Mouse (Mus musculus) liver (tissue): ENCODE measurements around the gene Med9.

Experiments used
- DNase-seq: peaks from one replicate; pipeline ENCODE4 v3.0.0-alpha.2; 2020; ENCODE audit warnings: mixed read lengths

Gene Med9

DNA sequence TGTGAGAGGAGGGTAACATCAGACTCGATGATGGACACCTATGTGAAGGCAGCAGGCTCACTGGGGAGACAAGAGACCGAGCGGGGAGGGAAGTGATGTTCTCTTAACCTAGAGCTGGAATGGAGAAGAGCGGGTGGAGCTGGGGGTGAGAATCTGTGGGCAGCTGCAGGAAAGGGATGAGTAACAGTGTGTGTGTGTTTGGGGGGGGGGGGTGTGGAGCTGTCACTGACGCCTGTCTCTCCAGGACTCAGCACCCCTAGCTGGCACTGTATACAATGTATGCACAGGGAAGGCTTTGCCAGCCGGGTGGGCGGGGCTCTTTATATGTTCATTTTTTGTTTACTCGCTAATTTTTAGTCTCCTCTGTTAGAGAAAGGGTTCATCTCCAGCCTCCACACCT, 55.8 kb downstream of the Med9 start:
- DNase-seq = no peak

DNA sequence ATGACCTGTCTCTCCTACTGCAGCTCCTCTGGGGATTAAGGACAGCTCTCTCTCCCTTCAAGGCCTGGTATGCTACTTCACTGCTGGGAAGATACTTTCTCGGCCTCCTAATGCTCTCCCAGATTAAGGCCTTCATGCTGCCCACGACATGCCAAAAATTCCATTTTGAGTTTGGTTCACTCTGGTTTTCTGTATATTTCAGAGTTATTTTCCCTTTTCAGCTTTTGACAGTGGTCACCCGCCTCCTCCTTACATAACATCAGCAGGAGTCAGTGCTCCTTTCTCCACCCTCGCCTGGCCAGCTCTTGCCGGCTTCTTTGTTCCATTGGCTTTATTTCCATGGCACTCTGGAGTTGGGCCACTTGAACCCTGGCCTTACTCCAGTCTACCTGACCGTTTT, 56.7 kb downstream of the Med9 start:
- DNase-seq = no peak

- DNase-seq = no peak
These were observed 57.9 kb downstream of the Med9 start for GRCm38 (mm10) chr11:60005866-60006265.

GRCm38 (mm10) chr11:60009451-60009850, 61.4 kb downstream of the Med9 start:
- no peak for DNase-seq

DNA sequence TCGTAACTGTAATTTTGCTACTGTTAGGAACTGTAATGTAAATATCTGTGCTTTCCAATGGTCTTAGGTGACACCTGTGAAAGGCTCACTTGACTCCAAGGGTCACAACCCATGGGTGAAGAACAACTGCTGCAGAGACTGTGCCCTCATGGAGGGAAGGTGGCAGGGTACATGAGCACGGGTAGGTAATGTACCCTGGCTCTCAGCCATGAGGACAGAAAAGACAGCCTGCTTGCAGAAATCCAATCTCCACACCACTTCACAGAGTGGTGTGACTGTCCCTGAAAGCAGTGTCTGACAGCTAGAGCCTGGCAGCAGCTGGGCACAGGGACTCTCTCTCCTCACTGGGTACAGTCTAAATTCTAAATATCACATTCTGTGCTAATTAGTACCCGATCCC, 63.5 kb downstream of the Med9 start:
- DNase-seq = no peak
